Mouse (Mus musculus): ENCODE measurements around the gene Rita1. TPM values are rescaled to one million over a fixed set of nuclear protein-coding genes. Genes with fewer than 3 reads are reported as not detected.

Gene Rita1
- polyA plus RNA-seq, 1 experiment from 2014 or later, result 14.0 TPM

DNA sequence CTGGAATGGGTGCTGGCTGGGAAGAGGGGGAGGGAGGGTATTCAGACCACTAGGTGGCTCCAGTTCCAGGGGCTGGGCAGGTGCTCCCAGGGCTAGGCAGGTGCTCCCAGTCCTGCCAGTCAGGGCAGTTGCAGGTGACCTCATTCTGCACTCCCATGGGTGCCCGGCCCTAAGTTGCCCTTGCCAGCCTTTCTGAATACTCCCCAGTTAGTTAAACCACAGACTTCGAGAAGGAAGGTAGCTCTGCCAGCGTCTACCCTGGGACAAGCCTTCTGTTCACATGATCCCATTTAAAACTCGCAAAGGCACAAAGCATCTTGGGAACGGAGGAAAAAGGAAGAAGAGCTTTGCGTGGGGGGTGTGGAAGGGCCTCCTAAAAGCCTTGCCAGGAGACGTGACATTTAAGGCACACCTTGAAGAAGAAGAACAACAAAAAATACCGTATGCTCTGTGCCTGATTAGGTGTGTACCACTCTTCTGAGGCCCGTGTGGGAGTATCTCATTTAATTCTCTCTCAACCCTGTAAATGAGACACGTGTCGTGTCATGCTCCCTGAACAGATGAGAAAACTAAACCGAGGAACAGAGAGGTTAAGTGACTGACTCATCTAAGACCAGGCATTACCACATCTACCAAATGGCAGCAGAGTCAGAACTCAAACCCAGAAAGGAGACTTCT, 35.6 kb upstream of the Rita1 start:
- ATAC-seq (ENCODE audit: low read depth), result no peak
- Histone ChIP-seq H3K36me3 (ENCODE audit: control insufficient read depth, insufficient read depth, low read length) (no peaks in the 10 kb centered on the region), H3K4me2 (ENCODE audit: low read depth, low read length) (peak overlapping the region; percentile 54; the same call in 1 of the 2 replicates), H3K4me1 (replicated peaks; ENCODE audit: control insufficient read depth, insufficient read depth, low read length) (peaks cover 9% of the 10 kb centered on the region), H3K9me3 (ENCODE audit: control insufficient read depth, low read length) (no peaks in the 10 kb centered on the region), H3K9ac (ENCODE audit: low read length) (no peak overlapping the region), H3K27me3 (ENCODE audit: control insufficient read depth, insufficient read depth, low read depth, low read length) (peaks cover 32% of the 10 kb centered on the region), H3K27ac (ENCODE audit: low read length) (no peak overlapping the region), H3K4me3 (ENCODE audit: low read length) (no peak overlapping the region)
- WGBS, result 29% methylated on average over 12 of the region's 12 CpGs

DNA sequence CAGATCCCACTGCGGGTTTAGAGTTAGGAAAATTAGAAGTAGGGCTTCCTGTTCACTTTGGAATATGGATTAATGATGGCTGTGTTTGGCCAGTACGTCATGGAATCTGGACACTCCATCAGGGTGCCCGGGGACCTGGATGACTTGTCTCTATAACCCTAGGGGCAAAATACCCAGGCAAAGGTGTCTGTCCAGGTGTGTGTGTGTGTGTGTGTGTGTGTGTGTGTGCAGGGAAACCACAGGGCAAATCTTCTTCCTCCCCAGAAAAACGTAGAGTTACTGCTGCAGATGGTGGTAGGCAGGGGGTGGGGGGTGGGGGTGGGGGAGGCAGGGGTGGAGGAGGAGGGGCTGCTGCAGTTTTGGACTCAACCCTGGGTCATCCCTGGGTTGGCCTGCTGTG, 35.0 kb upstream of the Rita1 start:
- Histone ChIP-seq H3K27ac (ENCODE audit: low read length) (no peak overlapping the region), H3K9me3 (ENCODE audit: control insufficient read depth, low read length) (no peaks in the 10 kb centered on the region), H3K27me3 (ENCODE audit: control insufficient read depth, insufficient read depth, low read depth, low read length) (peaks cover 32% of the 10 kb centered on the region), H3K4me1 (replicated peaks; ENCODE audit: control insufficient read depth, insufficient read depth, low read length) (peaks cover 9% of the 10 kb centered on the region), H3K4me2 (ENCODE audit: low read depth, low read length) (no peak overlapping the region), H3K4me3 (ENCODE audit: low read length) (no peak overlapping the region), H3K36me3 (ENCODE audit: control insufficient read depth, insufficient read depth, low read length) (no peaks in the 10 kb centered on the region), H3K9ac (ENCODE audit: low read length) (no peak overlapping the region)
- ATAC-seq (ENCODE audit: low read depth), result no peak
- WGBS, result 64% methylated on average over 4 of the region's 4 CpGs

DNA sequence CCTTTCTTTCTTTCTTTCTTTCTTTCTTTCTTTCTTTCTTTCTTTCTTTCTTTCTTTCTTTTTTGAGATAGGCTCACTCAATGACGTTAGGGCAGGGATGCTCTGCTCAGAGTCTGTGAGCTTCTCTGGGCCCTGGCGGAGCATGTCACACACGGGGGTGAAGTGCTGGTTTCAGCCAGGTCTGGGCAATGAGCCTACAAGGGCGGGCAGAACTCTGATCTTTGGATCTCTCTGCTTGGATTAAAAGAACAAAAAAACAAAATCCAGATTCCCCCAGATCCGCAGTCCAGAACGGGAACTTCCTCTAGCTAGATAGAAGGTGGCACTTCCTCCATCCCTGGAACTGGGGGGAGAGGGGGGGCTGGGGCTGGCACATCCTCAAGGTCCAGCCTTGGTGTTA, 33.5 kb upstream of the Rita1 start:
- H3K9ac ChIP-seq (ENCODE audit: low read length), result no peak overlapping the region
- H3K27ac ChIP-seq (ENCODE audit: low read length), result no peak overlapping the region
- no peak overlapping the region for H3K4me2 ChIP-seq (ENCODE audit: low read depth, low read length)
- no peaks in the 10 kb centered on the region for H3K9me3 ChIP-seq (ENCODE audit: control insufficient read depth, low read length)
- H3K27me3 ChIP-seq (ENCODE audit: control insufficient read depth, insufficient read depth, low read depth, low read length), result peaks cover 28% of the 10 kb centered on the region
- ATAC-seq (ENCODE audit: low read depth), result no peak
- no peaks in the 10 kb centered on the region for H3K36me3 ChIP-seq (ENCODE audit: control insufficient read depth, insufficient read depth, low read length)
- no peak overlapping the region for H3K4me3 ChIP-seq (ENCODE audit: low read length)
- peaks cover 9% of the 10 kb centered on the region for H3K4me1 ChIP-seq (replicated peaks; ENCODE audit: control insufficient read depth, insufficient read depth, low read length)
- WGBS, result 40% methylated on average over 6 of the region's 6 CpGs

DNA sequence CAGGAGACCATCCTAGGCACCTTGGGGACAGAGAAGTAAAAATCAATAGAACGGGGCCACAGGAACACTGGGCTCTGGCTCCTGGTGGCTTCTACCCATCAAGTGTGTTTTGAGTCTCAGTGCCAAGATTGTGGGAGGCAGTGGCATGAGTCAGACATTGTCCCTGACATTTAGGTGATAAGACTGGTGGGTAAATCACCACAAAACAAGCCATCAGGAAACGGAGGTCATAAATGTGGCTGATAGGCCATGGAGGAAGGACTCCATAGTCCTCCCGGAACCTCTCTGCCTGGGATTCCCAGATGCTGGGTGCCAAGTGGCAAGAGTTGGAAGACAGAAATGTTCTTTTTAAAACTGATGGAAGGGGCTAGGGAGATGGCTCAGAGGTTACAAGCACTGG, 31.8 kb upstream of the Rita1 start:
- Histone ChIP-seq H3K9me3 (ENCODE audit: control insufficient read depth, low read length) (no peaks in the 10 kb centered on the region), H3K36me3 (ENCODE audit: control insufficient read depth, insufficient read depth, low read length) (no peaks in the 10 kb centered on the region), H3K4me3 (ENCODE audit: low read length) (no peak overlapping the region), H3K4me1 (replicated peaks; ENCODE audit: control insufficient read depth, insufficient read depth, low read length) (peaks cover 8% of the 10 kb centered on the region), H3K4me2 (ENCODE audit: low read depth, low read length) (no peak overlapping the region), H3K27me3 (ENCODE audit: control insufficient read depth, insufficient read depth, low read depth, low read length) (peaks cover 16% of the 10 kb centered on the region), H3K9ac (ENCODE audit: low read length) (no peak overlapping the region), H3K27ac (ENCODE audit: low read length) (no peak overlapping the region)
- WGBS, result 79% methylated on average over 3 of the region's 3 CpGs
- no peak for ATAC-seq (ENCODE audit: low read depth)

DNA sequence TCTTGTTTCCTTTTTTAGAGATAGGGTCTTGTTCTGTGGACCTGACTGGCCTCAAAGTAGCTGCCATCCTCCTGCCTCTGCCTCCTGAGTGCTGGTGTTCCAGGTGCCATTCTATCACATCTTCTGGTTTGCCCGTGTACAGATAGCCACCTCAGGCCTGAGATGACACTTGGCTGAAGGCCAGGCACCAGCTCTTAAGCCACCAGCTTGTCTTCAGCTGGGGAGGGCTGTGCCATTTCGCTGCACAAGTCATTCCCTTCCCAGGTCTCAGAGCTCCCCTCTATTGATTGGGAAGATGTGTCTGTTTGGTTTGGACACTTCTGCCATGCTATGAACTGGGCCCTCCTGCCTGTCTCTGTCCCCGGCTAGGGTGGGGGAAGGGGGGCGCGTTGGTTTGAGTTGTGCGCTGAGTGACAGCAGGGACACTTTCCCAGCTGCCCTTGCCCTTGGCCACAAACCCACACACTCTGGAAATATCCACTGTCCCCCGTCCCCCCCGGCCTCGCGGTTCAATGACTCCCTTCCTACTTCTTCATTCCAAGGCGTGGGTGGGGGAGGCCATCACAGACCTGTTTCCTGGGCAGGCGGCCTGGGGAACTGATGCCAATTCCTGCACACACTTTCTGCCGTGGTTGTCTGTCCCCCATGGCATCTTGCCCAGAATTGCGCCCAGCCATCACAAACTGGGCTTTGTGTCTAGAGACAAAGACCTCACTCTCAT, 31.1 kb upstream of the Rita1 start:
- no peak overlapping the region for H3K4me2 ChIP-seq (ENCODE audit: low read depth, low read length)
- H3K36me3 ChIP-seq (ENCODE audit: control insufficient read depth, insufficient read depth, low read length), result no peaks in the 10 kb centered on the region
- 54% methylated on average over 14 of the region's 14 CpGs for WGBS
- H3K9me3 ChIP-seq (ENCODE audit: control insufficient read depth, low read length), result no peaks in the 10 kb centered on the region
- H3K4me1 ChIP-seq (replicated peaks; ENCODE audit: control insufficient read depth, insufficient read depth, low read length), result peaks cover under 1% of the 10 kb centered on the region
- H3K27me3 ChIP-seq (ENCODE audit: control insufficient read depth, insufficient read depth, low read depth, low read length), result peaks cover 9% of the 10 kb centered on the region
- H3K9ac ChIP-seq (ENCODE audit: low read length), result no peak overlapping the region
- no peak overlapping the region for H3K4me3 ChIP-seq (ENCODE audit: low read length)
- no peak overlapping the region for H3K27ac ChIP-seq (ENCODE audit: low read length)
- ATAC-seq (ENCODE audit: low read depth), result no peak

GRCm38 (mm10) chr5:120640094-120640493, 27.7 kb upstream of the Rita1 start:
- no peaks in the 10 kb centered on the region; the same call in 1 of the 2 replicates for H3K9me3 ChIP-seq (ENCODE audit: control insufficient read depth, low read length)
- H3K27ac ChIP-seq (ENCODE audit: low read length), result no peak overlapping the region
- no peaks in the 10 kb centered on the region for H3K27me3 ChIP-seq (ENCODE audit: control insufficient read depth, insufficient read depth, low read depth, low read length)
- no peak overlapping the region for H3K4me3 ChIP-seq (ENCODE audit: low read length)
- no peak for ATAC-seq (ENCODE audit: low read depth)
- no peaks in the 10 kb centered on the region for H3K36me3 ChIP-seq (ENCODE audit: control insufficient read depth, insufficient read depth, low read length)
- H3K4me1 ChIP-seq (replicated peaks; ENCODE audit: control insufficient read depth, insufficient read depth, low read length), result no peaks in the 10 kb centered on the region
- WGBS, result 85% methylated on average over 7 of the region's 7 CpGs
- H3K4me2 ChIP-seq (ENCODE audit: low read depth, low read length), result no peak overlapping the region
- H3K9ac ChIP-seq (ENCODE audit: low read length), result no peak overlapping the region

GRCm38 (mm10) chr5:120635633-120636032, 23.2 kb upstream of the Rita1 start:
- 74% methylated on average over 5 of the region's 5 CpGs for WGBS

GRCm38 (mm10) chr5:120634860-120635259, 22.5 kb upstream of the Rita1 start:
- Histone ChIP-seq H3K9me3 (ENCODE audit: control insufficient read depth, low read length) (peaks cover 3% of the 10 kb centered on the region; the same call in 1 of the 2 replicates), H3K27ac (ENCODE audit: low read length) (no peak overlapping the region), H3K4me3 (ENCODE audit: low read length) (no peak overlapping the region), H3K4me2 (ENCODE audit: low read depth, low read length) (no peak overlapping the region), H3K36me3 (ENCODE audit: control insufficient read depth, insufficient read depth, low read length) (no peaks in the 10 kb centered on the region), H3K9ac (ENCODE audit: low read length) (no peak overlapping the region), H3K4me1 (replicated peaks; ENCODE audit: control insufficient read depth, insufficient read depth, low read length) (no peaks in the 10 kb centered on the region), H3K27me3 (ENCODE audit: control insufficient read depth, insufficient read depth, low read depth, low read length) (peaks cover 3% of the 10 kb centered on the region; the same call in 1 of the 2 replicates)
- 40% methylated on average over 5 of the region's 5 CpGs for WGBS
- no peak for ATAC-seq (ENCODE audit: low read depth)

More at GRCm38 (mm10) chr5:120635633-120636032, 23.2 kb upstream of the Rita1 start:
- Histone ChIP-seq H3K4me2 (ENCODE audit: low read depth, low read length) (no peak overlapping the region), H3K4me3 (ENCODE audit: low read length) (no peak overlapping the region), H3K27ac (ENCODE audit: low read length) (no peak overlapping the region), H3K27me3 (ENCODE audit: control insufficient read depth, insufficient read depth, low read depth, low read length) (peaks cover 3% of the 10 kb centered on the region; the same call in 1 of the 2 replicates), H3K4me1 (replicated peaks; ENCODE audit: control insufficient read depth, insufficient read depth, low read length) (no peaks in the 10 kb centered on the region), H3K9me3 (ENCODE audit: control insufficient read depth, low read length) (peaks cover 3% of the 10 kb centered on the region; the same call in 1 of the 2 replicates), H3K9ac (ENCODE audit: low read length) (no peak overlapping the region), H3K36me3 (ENCODE audit: control insufficient read depth, insufficient read depth, low read length) (no peaks in the 10 kb centered on the region)
- ATAC-seq (ENCODE audit: low read depth), result no peak

GRCm38 (mm10) chr5:120634131-120634530, 21.7 kb upstream of the Rita1 start, which contains the start of gene Cfap73:
TSS of gene Cfap73 (minus strand) at chr5:120634235.
- H3K9me3 ChIP-seq (ENCODE audit: control insufficient read depth, low read length), result peaks cover 3% of the 10 kb centered on the region; the same call in 1 of the 2 replicates
- no peak within 1 kb of the TSS for H3K27ac ChIP-seq (ENCODE audit: low read length)
- no peak for ATAC-seq (ENCODE audit: low read depth)
- peaks cover 3% of the 10 kb centered on the region; the same call in 1 of the 2 replicates for H3K27me3 ChIP-seq (ENCODE audit: control insufficient read depth, insufficient read depth, low read depth, low read length)
- H3K36me3 ChIP-seq (ENCODE audit: control insufficient read depth, insufficient read depth, low read length), result no peaks in the 10 kb centered on the region
- 34% methylated on average over 9 of the region's 9 CpGs for WGBS
- no peak within 1 kb of the TSS for H3K4me2 ChIP-seq (ENCODE audit: low read depth, low read length)
- no peak within 1 kb of the TSS for H3K9ac ChIP-seq (ENCODE audit: low read length)
- H3K4me3 ChIP-seq (ENCODE audit: low read length), result no peak within 1 kb of the TSS
- no peaks in the 10 kb centered on the region for H3K4me1 ChIP-seq (replicated peaks; ENCODE audit: control insufficient read depth, insufficient read depth, low read length)

Measured in lung, embryonic 16.5 days (tissue).